Mouse (Mus musculus): Measurements from ENCODE around the gene Eftud2. TPM values are rescaled to one million over a fixed set of nuclear protein-coding genes. Genes with fewer than 3 reads are reported as not detected.

Eftud2 gene
- polyA plus RNA-seq, 1 experiment from 2014 or later: 87.3 TPM

Other genes with a start within 250 kb of the Eftud2 start
- gene Meioc, start 217.3 kb downstream of the Eftud2 start, polyA plus RNA-seq (2015; fragmentation: Nextera tagmentation; extraction: Ambion mirVana): 0.05 TPM in 1 of 2 replicates, not detected in the other
- gene Ccdc43, start 183.2 kb downstream of the Eftud2 start, polyA plus RNA-seq (2015; fragmentation: Nextera tagmentation; extraction: Ambion mirVana): 13.4 TPM in 2 replicates
- 0.08 and 0.35 TPM in 2 replicates for gene Adam11, start 119.5 kb downstream of the Eftud2 start, polyA plus RNA-seq (2015; fragmentation: Nextera tagmentation; extraction: Ambion mirVana)
- gene Gjc1, start 61.3 kb downstream of the Eftud2 start, polyA plus RNA-seq (2015; fragmentation: Nextera tagmentation; extraction: Ambion mirVana): 0.91 and 1.4 TPM in 2 replicates
- gene Higd1b, start 45.1 kb downstream of the Eftud2 start, polyA plus RNA-seq (2015; fragmentation: Nextera tagmentation; extraction: Ambion mirVana): not detected in 2 replicates
- 0.93 and 1.2 TPM in 2 replicates for gene Ccdc103, start 219 bp upstream of the Eftud2 start, polyA plus RNA-seq (2015; fragmentation: Nextera tagmentation; extraction: Ambion mirVana)
- not detected in 2 replicates for gene Fam187a, start 4.2 kb upstream of the Eftud2 start, polyA plus RNA-seq (2015; fragmentation: Nextera tagmentation; extraction: Ambion mirVana)
- 7.4 and 8.3 TPM in 2 replicates for gene Gfap, start 19.9 kb upstream of the Eftud2 start, polyA plus RNA-seq (2015; fragmentation: Nextera tagmentation; extraction: Ambion mirVana)
- 10.9 and 11.0 TPM in 2 replicates for gene Kif18b, start 44.1 kb upstream of the Eftud2 start, polyA plus RNA-seq (2015; fragmentation: Nextera tagmentation; extraction: Ambion mirVana)
- gene C1ql1, start 65.7 kb upstream of the Eftud2 start, polyA plus RNA-seq (2015; fragmentation: Nextera tagmentation; extraction: Ambion mirVana): 0.13 TPM in 1 of 2 replicates, not detected in the other
- 32.1 and 36.6 TPM in 2 replicates for gene Nmt1, start 147.2 kb upstream of the Eftud2 start, polyA plus RNA-seq (2015; fragmentation: Nextera tagmentation; extraction: Ambion mirVana)
- gene Dcakd, start 147.3 kb upstream of the Eftud2 start, polyA plus RNA-seq (2015; fragmentation: Nextera tagmentation; extraction: Ambion mirVana): 22.9 and 29.0 TPM in 2 replicates
- 0.40 and 0.58 TPM in 2 replicates for gene Plcd3, start 220.7 kb upstream of the Eftud2 start, polyA plus RNA-seq (2015; fragmentation: Nextera tagmentation; extraction: Ambion mirVana)
- 51.3 and 54.4 TPM in 2 replicates for gene Acbd4, start 220.7 kb upstream of the Eftud2 start, polyA plus RNA-seq (2015; fragmentation: Nextera tagmentation; extraction: Ambion mirVana)
- 1.7 and 1.9 TPM in 2 replicates for gene Hexim1, start 235.2 kb upstream of the Eftud2 start, polyA plus RNA-seq (2015; fragmentation: Nextera tagmentation; extraction: Ambion mirVana)

All from liver, embryonic 16.5 days (tissue).